Mouse (Mus musculus) liver, adult 2 months (tissue): Measurements from ENCODE around the gene F8.

Experiments
- CTCF ChIP-seq: fragments of 200-500 bp; IDR thresholded peaks from 2 replicates; pipeline ENCODE4 v1.5.1; 2011; ENCODE audit warnings: low read depth, low read length, control low read depth
- POLR2A ChIP-seq: fragments of 200-500 bp; IDR thresholded peaks from 2 replicates; pipeline ENCODE4 v1.6.1; 2011; ENCODE audit warnings: low read length, control low read depth; ENCODE audit not compliant: insufficient read depth; ENCODE audit errors: extremely low read depth

GRCm38 (mm10) chrX:75409711-75410110 is 27.3 kb upstream of the F8 start:
- TF ChIP-seq CTCF (no peak), POLR2A (no peak)
